Mouse (Mus musculus) MEL (cell line): ENCODE data around the gene Exd2. TPM values are rescaled to one million over a fixed set of nuclear protein-coding genes. Genes with fewer than 3 reads are reported as not detected.

Source experiments
- DNase-seq: peaks from one replicate; pipeline ENCODE4 v3.0.0; 2011; ENCODE audit warnings: low read depth, low spot score
- H3K27ac ChIP-seq: 2 replicates; pipeline ENCODE4 v1.5.1; 2012; ENCODE audit warnings: low read depth, mild to moderate bottlenecking, control low read depth, low read length, moderate library complexity; ENCODE audit not compliant: control insufficient read depth
- H3K27me3 ChIP-seq, 2 experiments: fragments of 150-350 bp in 1 of 2; sonication (generic) in 1 of 2; 2 replicates each; pipeline ENCODE4 v1.6.1; 2012; ENCODE audit warnings: low read length in 2 of 2, mild to moderate bottlenecking in 2 of 2, improper control_type of control experiment in 1 of 2, moderate library complexity in 1 of 2; ENCODE audit not compliant: insufficient read depth in 2 of 2, control insufficient read depth in 1 of 2
- H3K36me3 ChIP-seq, 2 experiments: 2 replicates each; pipeline ENCODE4 v1.6.1; 2012 to 2014; ENCODE audit warnings: low read length in 2 of 2, improper control_type of control experiment in 1 of 2, inconsistent platforms in 1 of 2, mild to moderate bottlenecking in 1 of 2; ENCODE audit not compliant: insufficient read depth in 2 of 2, control insufficient read depth in 1 of 2
- H3K4me1 ChIP-seq, 2 experiments: fragments of 150-350 bp in 1 of 2; sonication (generic) in 1 of 2; 2 replicates each; pipeline ENCODE4 v1.6.1; 2012; ENCODE audit warnings: low read length in 2 of 2, improper control_type of control experiment in 1 of 2, mild to moderate bottlenecking in 1 of 2; ENCODE audit not compliant: insufficient read depth in 2 of 2, control insufficient read depth in 1 of 2
- H3K4me3 ChIP-seq, 2 experiments: fragments of 150-350 bp in 1 of 2; sonication (generic) in 1 of 2; 2 replicates each; pipeline ENCODE4 v1.5.1; 2012; ENCODE audit warnings: low read depth in 2 of 2, low read length in 2 of 2, mild to moderate bottlenecking in 2 of 2, moderate library complexity in 2 of 2, control low read depth in 1 of 2, improper control_type of control experiment in 1 of 2; ENCODE audit not compliant: control insufficient read depth in 1 of 2, insufficient read depth in 1 of 2
- H3K79me2 ChIP-seq: 2 replicates; pipeline ENCODE4 v1.6.1; 2012; ENCODE audit warnings: mild to moderate bottlenecking, low read length, moderate library complexity; ENCODE audit not compliant: control insufficient read depth, poor library complexity, insufficient read depth
- H3K9ac ChIP-seq: 2 replicates; pipeline ENCODE4 v1.6.1; 2012; ENCODE audit warnings: low read depth, mild to moderate bottlenecking, control low read depth, low read length, moderate library complexity; ENCODE audit not compliant: control insufficient read depth, poor library complexity, severe bottlenecking
- H3K9me3 ChIP-seq: fragments of 150-350 bp; sonication (generic); replicated peaks from 2 replicates; pipeline ENCODE4 v1.6.1; 2012; ENCODE audit warnings: mild to moderate bottlenecking, low read length, improper control_type of control experiment, moderate library complexity; ENCODE audit not compliant: insufficient read depth
- CTCF ChIP-seq, 3 experiments: IDR thresholded peaks in 2 of 3; conservative IDR thresholded peaks in 1 of 3; 2 replicates each; pipeline ENCODE4 v1.5.1; 2011 to 2012; ENCODE audit warnings: low read length in 3 of 3, low read depth in 2 of 3, mild to moderate bottlenecking in 2 of 3, improper control_type of control experiment in 1 of 3, inconsistent platforms in 1 of 3, mixed read lengths in 1 of 3, moderate library complexity in 1 of 3; ENCODE audit not compliant: control insufficient read depth in 1 of 3, insufficient read depth in 1 of 3, poor library complexity in 1 of 3, severe bottlenecking in 1 of 3
- ELF1 ChIP-seq: IDR thresholded peaks from 2 replicates; pipeline ENCODE4 v1.6.1; 2014; ENCODE audit warnings: low read depth, mild to moderate bottlenecking, inconsistent platforms, low read length, improper control_type of control experiment, moderate library complexity
- ETS1 ChIP-seq: IDR thresholded peaks from 2 replicates; pipeline ENCODE4 v1.6.1; 2012; ENCODE audit warnings: low read depth, mild to moderate bottlenecking, inconsistent platforms, low read length, improper control_type of control experiment, moderate library complexity
- GATA1 ChIP-seq: IDR thresholded peaks from 2 replicates; pipeline ENCODE4 v1.6.1; 2011; ENCODE audit warnings: low read depth, low read length, improper control_type of control experiment
- HCFC1 ChIP-seq: IDR thresholded peaks from 2 replicates; pipeline ENCODE4 v1.6.1; 2012; ENCODE audit warnings: low read depth, mild to moderate bottlenecking, inconsistent platforms, low read length, improper control_type of control experiment, moderate library complexity
- KAT2A ChIP-seq: conservative IDR thresholded peaks from 2 replicates; pipeline ENCODE4 v1.6.1; 2012; ENCODE audit warnings: low read depth, low read length, improper control_type of control experiment, inconsistent platforms
- MAFK ChIP-seq: IDR thresholded peaks from 2 replicates; pipeline ENCODE4 v1.6.1; 2011; ENCODE audit warnings: low read depth, mild to moderate bottlenecking, low read length, improper control_type of control experiment, borderline replicate concordance
- MAZ ChIP-seq: IDR thresholded peaks from 2 replicates; pipeline ENCODE4 v1.6.1; 2012; ENCODE audit warnings: low read depth, mild to moderate bottlenecking, inconsistent platforms, low read length, improper control_type of control experiment
- MYC ChIP-seq: IDR thresholded peaks from 2 replicates; pipeline ENCODE4 v1.6.1; 2011; ENCODE audit warnings: low read depth, mild to moderate bottlenecking, low read length, improper control_type of control experiment, moderate library complexity
- NELFE ChIP-seq: IDR thresholded peaks from 2 replicates; pipeline ENCODE4 v1.6.1; 2011; ENCODE audit warnings: low read depth, low read length, improper control_type of control experiment
- NRF1 ChIP-seq: IDR thresholded peaks from 2 replicates; pipeline ENCODE4 v1.6.1; 2014; ENCODE audit warnings: low read depth, mild to moderate bottlenecking, inconsistent platforms, low read length, improper control_type of control experiment, moderate library complexity; ENCODE audit not compliant: poor library complexity, insufficient read depth, severe bottlenecking
- POLR2A ChIP-seq, 2 experiments: IDR thresholded peaks; 2 replicates each; pipeline ENCODE4 v1.6.1; 2011 to 2012; ENCODE audit warnings: low read length in 2 of 2, mild to moderate bottlenecking in 2 of 2, control low read depth in 1 of 2, improper control_type of control experiment in 1 of 2, low read depth in 1 of 2, moderate library complexity in 1 of 2; ENCODE audit not compliant: control insufficient read depth in 1 of 2, insufficient read depth in 1 of 2, poor library complexity in 1 of 2
- POLR2AphosphoS2 ChIP-seq: IDR thresholded peaks from 2 replicates; pipeline ENCODE4 v1.6.1; 2011; ENCODE audit warnings: low read length, improper control_type of control experiment
- RCOR1 ChIP-seq: IDR thresholded peaks from 2 replicates; pipeline ENCODE4 v1.6.1; 2012; ENCODE audit warnings: low read depth, mild to moderate bottlenecking, inconsistent platforms, low read length, improper control_type of control experiment
- SIN3A ChIP-seq: IDR thresholded peaks from 2 replicates; pipeline ENCODE4 v1.6.1; 2012; ENCODE audit warnings: low read length, improper control_type of control experiment, inconsistent platforms
- SMC3 ChIP-seq: IDR thresholded peaks from 2 replicates; pipeline ENCODE4 v1.6.1; 2011; ENCODE audit warnings: low read depth, low read length, improper control_type of control experiment
- TCF12 ChIP-seq: IDR thresholded peaks from 2 replicates; pipeline ENCODE4 v1.6.1; 2014; ENCODE audit warnings: low read depth, mild to moderate bottlenecking, inconsistent platforms, low read length, improper control_type of control experiment, moderate library complexity
- UBTF ChIP-seq: IDR thresholded peaks from 2 replicates; pipeline ENCODE4 v1.6.1; 2012; ENCODE audit warnings: low read depth, mild to moderate bottlenecking, inconsistent platforms, low read length, improper control_type of control experiment, moderate library complexity, borderline replicate concordance; ENCODE audit not compliant: insufficient read depth
- USF1 ChIP-seq: IDR thresholded peaks from 2 replicates; pipeline ENCODE4 v1.6.1; 2014; ENCODE audit warnings: low read depth, mild to moderate bottlenecking, inconsistent platforms, low read length, improper control_type of control experiment, moderate library complexity
- polyA plus RNA-seq, 2 experiments: library from polyadenylated mRNA; stranded (reverse) in 1 of 2; unstranded in 1 of 2; fragments of >175 nt in 1 of 2; fragments of >200 nt in 1 of 2; gene quantifications; 2 replicates each; pipeline versions ENCODE4 v1.2.1 to v1.2.4; 2012; ENCODE audit warnings: low replicate concordance in 2 of 2, low read depth in 1 of 2; ENCODE audit not compliant: insufficient read length in 2 of 2, insufficient read depth in 1 of 2, missing spikeins in 1 of 2
- total RNA-seq: library from RNA; depleted of rRNA; stranded (reverse); fragments of 300-350 nt; gene quantifications from 2 replicates; pipeline ENCODE4 v1.2.3, GENCODE M21; 2012

The Exd2 gene
- total and polyA plus RNA-seq, 3 experiments, result 9.6 to 12.8 TPM; not detected in 1

DNA sequence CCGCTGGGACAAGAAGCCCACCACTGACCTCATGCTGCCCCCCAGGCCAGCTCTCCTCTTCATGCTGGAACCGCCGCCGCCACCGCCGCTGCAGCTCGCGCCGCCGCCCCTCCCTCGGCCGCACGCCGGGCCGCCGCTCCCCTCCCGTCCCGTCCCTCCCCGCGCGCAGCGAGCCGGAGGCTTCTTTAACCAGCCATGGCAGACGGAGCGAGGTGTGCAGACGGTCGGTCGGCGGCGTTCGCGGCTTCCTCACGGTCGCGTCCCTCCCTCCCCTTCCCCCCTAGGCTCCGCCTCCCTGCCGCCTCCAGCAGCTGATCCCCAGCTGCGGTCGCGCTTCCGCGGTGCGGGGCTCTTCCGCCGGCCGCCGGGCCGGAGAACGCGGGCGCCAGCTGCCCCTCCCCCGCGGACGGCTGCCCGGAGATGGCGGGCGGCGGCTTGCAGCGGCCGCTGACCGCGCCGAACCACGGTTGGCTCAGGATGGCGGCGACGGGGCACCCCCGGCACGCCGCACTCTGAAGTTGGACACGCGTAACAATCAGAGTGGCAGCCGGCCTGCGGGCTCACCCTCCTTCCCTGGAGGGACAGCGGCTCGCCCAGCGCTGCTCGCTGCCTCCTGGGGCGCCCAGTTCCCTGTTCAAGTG is 26.4 kb upstream of the Exd2 start, which contains the start of gene Dcaf5:
Gene Dcaf5 (minus strand): TSS at position 266 of the 641 bp plus-strand sequence.
- H3K27me3 ChIP-seq, result no peaks in the 10 kb centered on the region
- H3K79me2 ChIP-seq, result peaks cover 18% of the 10 kb centered on the region
- H3K4me3 ChIP-seq, result peak within 1 kb of the TSS; percentile 74 to 97
- peaks cover 2 to 11% of the 10 kb centered on the region in 2 experiments; a peak in 3 of 4 replicates for H3K36me3 ChIP-seq
- DNase-seq, result peak; percentile 80
- no peaks in the 10 kb centered on the region for H3K9me3 ChIP-seq
- H3K9ac ChIP-seq, result peak within 1 kb of the TSS; percentile 93
- 0 out of 2 replicates have a peak, but pooled peaks have one; percentile 15 for TF ChIP-seq KAT2A
- TF ChIP-seq MYC, result no peak
- peak; percentile 62 to 68; a peak in 2 of 4 replicates for TF ChIP-seq POLR2A (IDR thresholded peaks at IDR 0.05; ENCODE audit: control insufficient read depth in 1 of 2, insufficient read depth in 1 of 2, low read depth in 1 of 2, low read length in 2 of 2, poor library complexity in 1 of 2)
- 0 out of 2 replicates have a peak, but pooled peaks have one; percentile 80 for TF ChIP-seq UBTF
- 0 out of 2 replicates have a peak, but pooled peaks have one; percentile 6 for TF ChIP-seq TCF12
- peak; percentile 18; the same call in 1 of the 2 replicates for TF ChIP-seq MAZ
- TF ChIP-seq ELF1, result peak; percentile 68; the same call in 1 of the 2 replicates
- no peak for TF ChIP-seq MAFK
- peak; percentile 55; the same call in 1 of the 2 replicates for TF ChIP-seq HCFC1
- peak; percentile 76; the same call in 1 of the 2 replicates for TF ChIP-seq SIN3A
- TF ChIP-seq GATA1, result no peak
- no peak for TF ChIP-seq SMC3
- TF ChIP-seq POLR2AphosphoS2, result 0 out of 2 replicates have a peak, but pooled peaks have one; percentile 30
- no peak for TF ChIP-seq RCOR1
- TF ChIP-seq CTCF (IDR thresholded peaks at IDR 0.05 in 2 of 3, conservative IDR thresholded peaks at IDR 0.05 in 1 of 3; ENCODE audit: control insufficient read depth in 1 of 3, insufficient read depth in 1 of 3, low read depth in 2 of 3, low read length in 3 of 3, poor library complexity in 1 of 3, severe bottlenecking in 1 of 3), result no peak
- TF ChIP-seq NRF1, result 0 out of 2 replicates have a peak, but pooled peaks have one; percentile 21
- peak; percentile 53 for TF ChIP-seq NELFE
- peak; percentile 27; the same call in 1 of the 2 replicates for TF ChIP-seq USF1
- peak; percentile 84 for TF ChIP-seq ETS1
- H3K27ac ChIP-seq, result peak within 1 kb of the TSS; percentile 51
- H3K4me1 ChIP-seq, result peaks cover 0 to 7% of the 10 kb centered on the region in 2 experiments; a peak in 2 of 4 replicates
